Mouse (Mus musculus) layer of hippocampus, postnatal 25 days (tissue): ENCODE data around the gene AI837181. TPM values are rescaled to one million over a fixed set of nuclear protein-coding genes. Genes with fewer than 3 reads are reported as not detected.
"Not testable (repeated sequence)": the region's sequence is repeated elsewhere in the genome, so short reads cannot be mapped to it uniquely, and the experiment has no call there.

ENCODE experiments used
- DNase-seq, 2 experiments: peaks; one replicate each; pipeline ENCODE4 v3.0.0; 2022; ENCODE audit warnings: mixed read lengths in 2 of 2, low spot score in 1 of 2; ENCODE audit errors: extremely low spot score in 1 of 2
- total RNA-seq, 2 experiments: library from RNA; stranded (reverse); gene quantifications; 2 replicates each; pipeline ENCODE4 v1.2.3; 2021

The AI837181 gene
- total RNA-seq = 10 to 100 TPM; 68.2 to 71.1 TPM

DNA sequence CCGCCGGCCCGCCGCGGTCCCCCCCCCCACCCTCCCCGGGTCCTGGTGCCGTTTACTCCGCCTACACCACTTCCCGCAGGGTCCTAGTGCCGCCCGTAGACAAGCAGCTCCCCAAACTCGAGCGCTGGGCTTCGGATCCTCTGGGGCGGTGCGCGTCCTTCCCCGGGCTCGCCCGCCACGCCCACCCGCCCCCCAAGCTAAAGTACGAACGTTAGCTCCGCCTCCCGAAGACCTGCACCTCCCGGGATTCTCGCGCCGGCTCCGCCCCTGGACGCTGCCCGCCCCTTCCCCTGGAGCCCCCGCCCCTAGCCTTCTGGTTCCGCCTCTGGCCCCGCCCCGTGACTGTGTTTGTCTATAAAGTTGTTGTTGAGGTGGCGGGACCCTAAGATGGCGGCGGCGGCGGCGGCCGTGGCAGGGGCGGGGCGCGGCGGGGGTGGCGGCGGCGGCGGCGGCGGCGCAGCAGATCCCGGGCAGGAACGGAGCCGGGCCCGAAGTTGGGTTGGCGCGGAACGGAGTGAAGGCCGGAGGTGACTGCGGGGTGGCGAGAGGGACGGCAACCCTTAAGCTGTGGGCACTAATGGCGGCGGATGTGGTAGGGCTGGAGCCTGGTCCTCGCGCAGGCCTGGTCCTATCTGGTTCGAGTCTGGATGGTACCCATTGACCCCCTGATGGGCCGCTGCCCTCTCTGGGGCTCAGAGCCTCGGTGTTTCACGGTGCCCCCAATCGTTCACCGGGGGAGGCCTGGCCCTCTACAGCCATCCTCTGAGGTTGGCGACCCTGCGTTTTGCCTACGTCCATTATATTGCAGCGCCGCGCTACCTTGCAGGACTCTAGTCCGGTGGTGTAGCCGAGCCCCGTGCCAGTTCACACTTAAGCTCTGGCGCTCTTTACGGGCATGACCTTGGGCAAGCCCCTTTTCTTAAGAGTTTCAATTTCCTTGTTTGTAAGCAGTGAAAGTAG lies at the start of gene AI837181, which contains the start of gene Drap1:
TSS of gene AI837181 (plus strand) at position 363 of the 960 bp plus-strand sequence.
TSS of gene Drap1 (minus strand) at position 198 of the 960 bp plus-strand sequence.
- DNase-seq = peak; percentile 85 to 86

DNA sequence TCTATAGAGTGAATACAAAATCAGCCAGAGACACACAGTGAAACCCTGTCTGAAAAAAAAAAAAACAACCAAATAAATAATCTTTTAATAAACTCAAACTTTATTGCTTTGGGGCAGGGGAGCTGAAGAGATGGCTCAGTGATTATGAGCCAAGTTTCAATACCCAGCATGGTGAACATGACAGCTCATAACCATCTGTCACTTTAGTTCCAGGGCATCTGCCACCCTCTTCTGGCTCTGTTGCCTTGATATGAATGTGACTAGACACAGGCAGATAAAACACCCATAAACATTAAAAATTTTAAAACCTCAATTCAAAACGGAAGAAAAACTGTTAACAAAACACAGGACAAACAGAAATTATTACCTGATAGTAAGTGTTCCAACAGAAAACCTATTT lies 47.5 kb upstream of the AI837181 start:
- no peak for DNase-seq

DNA sequence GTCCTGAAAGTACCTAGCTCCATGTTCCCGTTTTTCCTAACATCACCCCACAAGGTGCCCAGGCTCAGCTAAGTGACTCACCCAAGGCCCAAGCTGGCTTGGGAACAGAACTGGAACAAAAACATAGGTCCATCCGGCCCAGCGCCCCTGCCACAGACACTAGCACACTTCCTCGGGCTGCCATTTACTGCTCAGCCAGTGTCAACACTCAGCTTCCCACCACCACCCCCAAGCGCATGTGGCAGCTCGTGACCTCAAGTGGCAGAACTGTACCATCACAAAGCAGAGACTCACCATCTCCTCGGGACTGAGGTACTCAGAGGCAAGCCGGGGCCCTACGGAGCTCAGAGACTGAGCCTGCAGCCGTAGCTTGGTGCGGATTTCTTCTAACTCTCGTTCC lies 41.6 kb upstream of the AI837181 start:
- DNase-seq = no peak

DNA sequence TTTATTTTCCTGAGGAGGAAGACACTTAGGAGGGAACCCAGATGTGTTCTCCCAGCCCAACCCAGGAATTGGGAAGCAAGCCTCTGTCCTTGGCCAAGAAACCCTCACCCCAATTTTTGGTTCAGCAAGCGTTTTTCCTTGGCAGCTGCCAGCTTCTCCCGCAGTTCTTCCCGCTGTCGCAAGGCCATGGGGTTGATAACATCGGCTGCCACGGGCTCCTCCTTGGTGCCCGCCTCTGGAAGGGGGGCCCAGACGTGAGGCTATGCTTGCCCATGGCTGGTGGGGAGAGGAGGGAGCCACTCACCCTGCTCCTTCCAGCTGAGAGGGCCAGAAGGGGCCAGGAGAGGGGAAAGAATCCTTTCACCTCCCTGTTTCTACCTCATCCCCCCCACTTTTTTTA lies 40.2 kb upstream of the AI837181 start:
- DNase-seq = no peak

DNA sequence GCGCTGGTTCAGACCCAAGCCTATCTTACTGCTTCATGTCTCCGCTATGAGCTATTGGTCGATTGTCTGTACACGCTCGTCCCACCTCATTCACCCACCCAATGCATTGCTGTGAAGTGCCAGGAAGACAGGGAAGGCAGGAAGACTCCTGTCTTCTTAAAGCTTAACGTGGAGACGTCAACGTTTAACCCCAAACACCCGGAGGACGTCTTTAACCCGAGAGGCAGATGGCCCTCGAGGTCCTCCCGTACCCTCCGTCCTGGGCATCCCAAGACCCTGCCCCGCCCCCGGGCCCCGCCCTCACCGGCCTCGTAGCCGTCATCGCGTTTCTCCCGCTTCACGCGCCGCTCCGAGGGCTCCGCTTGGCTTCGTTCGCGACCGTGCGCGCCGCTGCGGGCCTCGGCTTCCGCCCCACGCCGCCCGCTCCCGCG lies 36.9 kb upstream of the AI837181 start:
- peak in 1 of 2 experiments; percentile 24 for DNase-seq

DNA sequence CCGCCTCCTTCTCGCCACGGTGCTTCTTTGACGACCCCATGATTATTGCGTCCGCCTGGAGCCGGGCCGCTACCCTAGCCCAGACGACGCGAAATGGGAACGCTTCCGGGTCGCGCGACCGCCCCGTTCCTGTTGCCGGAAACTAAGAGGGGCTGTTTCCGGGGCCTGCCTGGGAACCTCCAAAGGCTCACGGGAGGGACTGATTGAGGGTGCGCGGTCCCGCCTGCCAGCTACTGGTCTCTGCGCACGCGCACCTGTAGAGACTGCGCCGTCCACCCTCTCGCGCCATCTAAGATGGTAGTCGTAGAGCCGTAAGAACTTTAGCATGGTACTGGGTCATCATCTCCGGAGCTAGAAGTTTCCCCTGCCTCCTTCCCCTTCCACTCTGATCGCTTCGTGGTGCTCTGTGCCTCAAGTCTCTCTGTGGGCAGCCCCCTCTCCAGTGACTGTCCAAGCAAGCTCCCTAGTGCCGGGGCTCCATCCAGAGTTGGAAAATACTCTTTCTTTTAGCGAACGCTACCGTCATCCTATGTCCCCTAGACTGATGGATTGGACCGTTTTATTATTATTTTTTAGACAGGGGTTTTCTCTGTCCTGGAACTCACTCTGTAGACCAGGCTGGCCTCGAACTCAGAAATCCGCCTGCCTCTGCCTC lies 36.2 kb upstream of the AI837181 start, which contains the start of gene Sart1:
TSS of gene Sart1 (minus strand) at position 116 of the 655 bp plus-strand sequence.
- DNase-seq = peak; percentile 80 to 87

DNA sequence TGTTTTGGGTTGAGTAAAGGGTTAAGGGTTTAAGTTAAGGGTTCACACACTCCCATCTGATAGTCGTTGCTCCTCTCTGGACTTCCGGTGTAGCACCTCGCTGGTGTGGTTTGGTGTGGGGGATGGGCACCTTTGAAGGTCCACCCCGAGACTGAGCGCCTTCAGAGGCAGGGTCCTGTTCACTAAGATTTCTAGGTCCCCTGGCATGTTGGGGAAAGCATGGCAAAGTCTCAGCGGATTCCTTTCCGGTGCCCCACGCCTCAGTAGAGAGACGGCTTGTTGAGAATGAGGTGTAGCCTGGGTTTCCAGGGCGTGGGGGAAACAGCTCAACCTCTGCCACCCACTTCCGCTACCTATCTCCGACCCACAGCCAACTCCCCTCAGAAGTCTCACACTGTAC lies 35.3 kb upstream of the AI837181 start:
- no peak for DNase-seq

DNA sequence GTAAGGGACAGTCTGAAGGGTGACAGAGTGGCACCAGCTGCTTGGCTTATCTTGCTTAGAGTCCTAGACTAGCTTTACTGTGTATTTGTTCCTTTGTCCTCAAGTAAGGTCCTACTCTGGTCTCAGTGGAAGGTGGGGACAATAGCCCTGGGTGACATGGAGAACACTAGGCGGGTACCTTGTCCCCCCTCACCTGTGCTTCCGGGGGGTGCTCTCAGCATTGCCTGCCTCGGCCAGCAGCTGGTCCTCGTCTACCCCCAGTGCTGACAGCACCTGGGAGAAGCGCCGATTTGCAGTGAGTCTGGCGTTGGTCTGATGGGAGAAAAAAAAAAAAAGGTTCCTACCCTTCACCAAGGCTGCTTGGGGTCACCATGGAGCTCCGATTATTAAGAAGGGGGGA lies 34.5 kb upstream of the AI837181 start:
- no peak for DNase-seq

DNA sequence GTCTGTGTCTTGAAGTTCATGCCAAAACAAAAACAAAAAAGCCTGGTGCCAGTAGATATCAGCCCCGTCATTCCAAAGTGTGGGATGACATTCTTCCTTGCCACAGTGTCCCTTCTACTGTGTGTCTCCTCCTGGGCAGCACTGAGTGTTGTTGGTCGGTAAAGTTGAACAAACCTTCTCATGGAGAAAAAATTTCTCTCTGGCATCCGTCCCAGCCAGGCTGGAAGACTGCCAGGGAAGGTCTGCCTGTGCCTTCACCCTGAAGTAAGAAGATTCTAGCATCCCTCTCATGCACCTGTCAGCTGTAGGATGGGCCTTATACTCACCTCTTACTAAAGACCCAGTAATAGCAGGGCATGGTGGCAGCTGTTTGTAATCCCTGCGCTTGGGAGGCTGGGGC lies 32.1 kb upstream of the AI837181 start:
- no peak for DNase-seq

DNA sequence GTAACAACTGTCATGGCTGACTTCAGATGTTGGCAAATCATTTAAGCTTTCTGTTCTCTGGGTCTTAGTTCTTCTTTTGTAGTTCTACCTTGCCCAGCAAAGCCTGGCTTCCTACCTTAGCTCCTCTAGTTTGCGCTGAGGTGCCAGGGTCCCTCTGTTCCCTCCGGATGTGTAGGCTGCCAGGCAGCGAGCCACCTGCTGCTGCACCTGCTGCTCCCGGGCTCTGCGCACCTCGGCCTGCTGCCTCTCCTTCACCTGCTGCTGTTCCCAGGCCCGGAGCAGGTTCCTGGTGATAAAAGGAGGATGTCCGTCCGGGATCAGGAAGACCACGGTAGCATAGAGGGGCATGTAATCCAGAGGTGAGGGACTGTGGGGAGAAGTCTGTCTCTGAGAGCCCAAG lies 30.8 kb upstream of the AI837181 start:
- no peak for DNase-seq

DNA sequence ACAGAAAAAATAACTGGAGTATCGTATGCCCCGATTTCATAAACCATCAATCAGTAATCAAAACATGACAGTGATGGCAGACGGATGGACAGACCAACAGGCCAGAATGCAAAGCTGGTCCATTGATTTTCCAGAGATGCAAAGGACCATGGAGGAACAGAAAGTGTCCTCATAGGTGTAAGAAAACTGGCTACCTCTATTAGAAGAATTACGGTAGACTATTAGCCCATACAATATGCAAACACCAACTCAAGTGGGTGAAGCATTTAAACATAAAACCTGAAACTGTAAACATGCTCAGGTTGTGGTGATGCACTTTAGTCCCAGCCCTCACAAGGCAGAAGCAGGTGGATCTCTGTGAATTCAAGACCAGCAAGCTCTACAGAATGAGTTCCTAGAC lies 29.6 kb upstream of the AI837181 start:
- no peak for DNase-seq

DNA sequence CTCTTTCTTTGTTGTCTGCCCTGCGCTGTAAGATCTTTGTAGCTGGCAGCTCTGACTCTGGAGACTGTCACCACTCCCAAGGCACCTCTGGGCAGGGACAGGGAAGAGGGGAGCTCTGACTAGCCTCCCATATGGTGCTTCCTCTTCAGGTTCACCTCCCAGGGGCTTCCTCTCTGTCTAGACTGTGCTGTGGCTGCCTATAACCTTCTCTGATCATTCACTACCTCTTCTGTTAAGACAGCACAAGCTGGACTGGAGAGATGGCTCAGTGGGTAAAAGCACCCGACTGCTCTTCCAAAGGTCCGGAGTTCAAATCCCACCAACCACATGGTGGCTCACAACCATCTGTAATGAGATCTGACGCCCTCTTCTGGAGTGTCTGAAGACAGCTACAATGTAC lies 23.9 kb upstream of the AI837181 start:
- DNase-seq = not testable (repeated sequence)

DNA sequence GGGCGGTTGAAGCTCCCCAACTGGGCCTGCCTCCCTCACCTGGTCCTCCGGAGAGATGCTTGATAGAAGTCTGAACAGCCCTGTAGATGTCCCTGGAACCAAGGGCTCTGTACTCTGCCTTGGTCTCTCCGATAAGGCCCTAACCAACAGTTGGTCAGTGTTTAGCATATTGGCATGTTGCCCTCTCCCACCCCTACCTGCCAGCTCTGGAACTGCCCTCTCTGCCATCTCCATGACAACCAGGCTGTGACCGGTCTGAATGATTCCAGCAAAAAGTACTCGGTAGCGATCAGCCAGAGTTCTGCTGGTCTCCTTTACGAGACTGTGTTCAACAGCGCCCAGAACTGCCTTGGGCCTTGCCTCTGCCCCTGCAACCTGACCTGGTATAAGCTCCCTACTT lies 22.7 kb upstream of the AI837181 start, which contains the start of gene Tsga10ip:
TSS of gene Tsga10ip (minus strand) at position 234 of the 400 bp plus-strand sequence.
- no peak for DNase-seq

DNA sequence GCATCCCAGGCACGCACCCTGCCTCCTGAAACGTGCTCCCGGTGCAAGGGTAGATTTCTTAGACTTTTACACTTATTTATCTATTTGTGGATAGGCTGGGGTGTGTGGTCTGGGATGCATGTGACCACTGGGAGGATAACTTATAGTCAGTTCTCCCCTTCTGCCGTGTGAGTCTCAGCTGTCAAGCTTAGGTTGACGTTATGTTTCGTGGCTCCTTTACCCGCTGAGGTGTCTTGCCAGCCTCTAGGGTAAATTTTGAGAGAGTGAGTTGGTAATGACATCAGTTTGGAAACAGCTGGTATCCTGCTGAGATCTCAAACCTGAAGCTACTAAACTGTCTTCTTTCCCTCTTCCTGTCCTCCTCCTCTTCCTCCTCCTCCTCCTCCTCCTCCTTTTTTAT lies 19.0 kb upstream of the AI837181 start:
- DNase-seq = no peak

DNA sequence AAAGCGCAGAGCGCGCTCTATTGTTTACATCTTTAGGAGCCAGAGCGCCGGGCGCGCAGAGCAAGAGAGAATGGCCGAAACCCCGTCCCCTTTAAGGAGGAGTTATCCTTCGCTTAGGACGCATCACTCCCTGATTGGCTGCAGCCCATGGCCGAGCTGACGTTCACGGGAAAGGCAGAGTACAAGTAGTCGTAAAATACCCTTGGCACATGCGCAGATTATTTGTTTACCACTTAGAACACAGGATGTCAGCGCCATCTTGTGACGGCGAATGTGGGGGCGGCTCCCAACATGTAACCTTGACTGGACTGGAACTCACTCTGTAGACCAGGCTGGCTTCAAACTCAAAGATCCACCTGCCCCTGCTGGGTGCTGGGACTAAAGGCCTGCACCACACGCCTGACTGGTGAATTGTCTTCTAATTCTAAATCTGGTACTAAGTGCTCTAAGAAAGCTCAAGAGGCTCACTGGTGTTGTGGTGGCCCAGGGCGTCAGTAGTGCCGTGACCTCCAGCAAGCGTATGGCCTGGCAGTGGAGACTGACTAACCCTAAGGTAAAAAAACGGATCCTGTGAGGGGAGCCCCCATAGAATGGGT lies 18.3 kb upstream of the AI837181 start:
- not testable (repeated sequence) for DNase-seq

DNA sequence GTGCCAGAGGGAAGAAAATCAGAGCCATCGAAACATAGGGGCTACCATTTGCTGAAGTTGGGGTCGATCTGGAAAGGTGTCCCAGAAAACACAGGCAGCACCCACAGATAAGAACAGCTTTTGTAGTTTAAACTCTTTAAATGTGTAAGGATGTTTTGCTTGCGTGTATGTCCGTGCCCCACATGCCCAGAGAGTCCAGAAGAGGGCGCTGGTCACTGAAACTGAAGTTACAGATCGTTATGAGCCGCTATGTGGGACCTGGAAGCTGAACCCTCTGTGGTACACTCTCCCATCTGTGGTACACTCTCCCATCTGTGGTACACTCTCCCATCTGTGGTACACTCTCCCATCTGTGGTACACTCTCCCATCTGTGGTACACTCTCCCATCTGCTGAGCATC lies 17.8 kb upstream of the AI837181 start:
- DNase-seq = peak in 1 of 2 experiments; percentile 42

DNA sequence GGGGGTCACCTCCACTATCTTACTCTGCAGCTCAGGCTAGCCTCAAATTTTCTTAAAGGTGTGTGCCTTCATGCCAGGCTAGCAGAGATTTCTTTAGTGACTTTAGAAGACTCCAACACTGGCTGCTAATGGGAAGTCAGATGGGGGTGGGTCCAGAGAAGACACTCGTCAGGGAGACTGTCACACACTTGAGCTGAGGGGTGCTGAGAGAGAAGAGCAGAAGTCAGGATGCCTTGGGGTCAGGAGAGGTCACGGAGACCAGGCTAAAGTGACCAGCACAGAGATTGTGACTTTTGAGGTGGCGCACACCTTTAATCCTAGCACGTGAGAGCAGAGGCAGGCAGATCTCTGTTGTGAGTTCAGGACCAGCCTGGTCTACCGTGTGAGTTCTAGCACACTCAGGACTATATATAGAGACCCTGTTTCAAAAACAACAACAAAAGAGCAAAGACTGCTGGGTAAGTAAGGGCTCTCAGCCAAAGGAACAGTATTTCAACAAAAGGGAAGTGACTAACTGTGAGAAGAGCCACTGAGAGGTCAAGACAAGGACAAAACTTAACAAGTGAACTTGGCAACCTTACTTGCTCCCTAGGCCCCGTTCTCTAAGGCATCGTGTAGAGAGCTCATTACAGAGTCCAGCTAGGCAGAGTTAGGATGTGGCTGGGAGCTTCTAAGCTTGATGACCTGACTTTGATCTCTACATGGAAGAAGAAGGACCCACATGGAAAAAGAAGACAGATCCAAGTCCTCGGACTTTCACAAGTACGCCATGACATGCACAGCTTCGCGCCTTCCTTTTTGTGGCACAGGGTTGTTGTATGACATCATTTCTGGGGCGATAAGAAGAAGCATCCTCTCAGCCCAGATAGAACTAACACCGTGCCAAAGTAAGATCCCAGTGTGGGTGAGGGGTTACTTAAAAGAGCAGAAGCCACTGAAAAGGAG lies 16.6 kb upstream of the AI837181 start:
- no peak for DNase-seq

DNA sequence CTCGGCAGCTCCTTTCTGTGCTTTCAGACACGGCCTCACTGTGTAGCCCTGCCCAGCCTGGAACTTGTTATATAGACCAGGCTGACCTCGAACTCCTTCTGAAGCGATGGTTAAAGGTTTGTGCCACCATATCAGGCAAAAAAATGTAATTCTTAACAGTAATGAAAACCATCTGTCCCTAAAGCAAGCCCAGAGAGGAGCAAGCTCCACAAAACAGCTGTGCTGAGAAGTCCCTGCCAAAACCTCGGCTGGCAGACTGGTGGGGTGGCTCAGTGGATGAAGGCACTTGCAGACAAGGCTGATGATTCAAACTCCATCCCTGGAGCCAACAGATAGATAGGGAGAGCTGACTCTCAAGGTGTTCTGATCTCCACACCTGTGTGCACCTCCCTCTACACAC lies 15.9 kb upstream of the AI837181 start:
- no peak for DNase-seq

DNA sequence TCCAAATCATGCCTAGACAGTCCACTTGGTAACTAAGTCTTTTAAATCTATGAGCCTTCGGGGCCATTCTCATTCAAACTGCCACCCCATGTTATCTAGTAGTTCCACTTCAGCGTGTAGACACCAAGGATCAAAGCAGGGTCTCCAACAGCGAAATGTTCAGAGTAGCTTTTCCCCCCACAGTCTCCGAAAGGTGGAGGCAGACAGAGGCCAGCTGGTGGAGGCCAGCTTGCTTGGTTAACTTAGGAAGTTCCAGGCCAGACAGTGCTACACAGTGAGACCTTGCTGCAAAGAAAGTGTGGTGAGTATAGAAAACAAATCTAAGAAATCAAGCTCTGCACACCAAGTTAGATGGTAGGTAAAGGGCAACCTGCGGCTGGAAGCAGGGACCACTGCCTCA lies 14.3 kb upstream of the AI837181 start:
- no peak for DNase-seq

DNA sequence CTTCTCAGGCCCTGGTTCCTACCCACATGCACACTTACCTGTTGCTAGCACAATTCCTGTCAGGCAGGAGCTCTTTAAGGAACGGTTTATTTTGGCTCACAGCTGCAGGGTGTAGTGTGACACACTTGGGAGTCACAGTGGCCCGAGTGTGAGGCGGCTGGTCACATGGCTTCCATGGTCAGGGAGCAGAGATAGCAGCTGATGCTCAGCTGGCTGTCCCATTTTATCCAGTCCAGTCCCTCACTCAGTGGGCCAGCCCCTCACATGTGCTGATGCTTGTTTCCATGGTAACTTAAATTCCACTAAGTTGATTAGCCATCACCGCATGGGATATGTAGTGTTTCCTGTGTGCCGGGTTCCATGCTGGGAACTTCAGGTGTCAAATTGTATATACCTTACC lies 13.0 kb upstream of the AI837181 start:
- DNase-seq = no peak
